Mouse (Mus musculus): Measurements from ENCODE around the gene Dgat2. TPM values are rescaled to one million over a fixed set of nuclear protein-coding genes. Genes with fewer than 3 reads are reported as not detected.

Gene Dgat2
- polyA plus RNA-seq, 1 experiment: 12.7 TPM

- TF ChIP-seq POLR2A (IDR thresholded peaks at IDR 0.05; ENCODE audit: borderline replicate concordance, extremely low read depth, insufficient read depth, insufficient read length, poor library complexity, severe bottlenecking) (no peak), CTCF (IDR thresholded peaks at IDR 0.05; ENCODE audit: borderline replicate concordance, extremely low read depth, insufficient read depth, insufficient read length) (no peak)
- no peak for DNase-seq (ENCODE audit: low read depth)
These were observed 48.6 kb downstream of the Dgat2 start for GRCm38 (mm10) chr7:99133811-99134402.

GRCm38 (mm10) chr7:99132597-99132996 lies 49.9 kb downstream of the Dgat2 start:
- DNase-seq (ENCODE audit: low read depth): no peak

DNA sequence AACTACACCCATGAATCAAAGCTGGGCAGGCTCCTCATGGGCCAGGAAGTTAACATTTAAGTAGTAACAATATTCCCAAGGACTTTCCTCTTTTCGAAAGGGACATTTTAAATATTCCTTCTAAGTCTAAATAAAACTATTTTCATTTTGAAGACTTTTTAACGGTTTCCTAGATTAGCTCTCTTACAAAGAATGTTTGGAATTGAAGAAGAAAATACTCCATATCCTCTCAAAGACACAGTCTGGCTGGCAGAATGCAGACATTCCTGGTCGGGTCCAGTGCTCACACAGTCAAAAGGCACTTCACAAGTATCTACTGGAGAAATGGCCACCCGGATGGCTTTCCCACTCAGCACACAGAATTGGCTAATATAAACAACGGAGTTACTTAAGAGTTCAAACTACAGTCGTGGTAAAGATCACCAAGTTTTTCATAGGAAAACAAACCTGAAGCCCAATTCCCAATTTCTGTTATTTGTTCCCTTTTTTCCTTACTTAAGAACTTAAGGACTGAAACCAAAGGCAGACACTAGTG lies 50.6 kb downstream of the Dgat2 start:
- no peak for TF ChIP-seq CTCF (IDR thresholded peaks at IDR 0.05; ENCODE audit: borderline replicate concordance, extremely low read depth, insufficient read depth, insufficient read length)
- no peak for TF ChIP-seq POLR2A (IDR thresholded peaks at IDR 0.05; ENCODE audit: borderline replicate concordance, extremely low read depth, insufficient read depth, insufficient read length, poor library complexity, severe bottlenecking)
- DNase-seq (ENCODE audit: low read depth): no peak

More at GRCm38 (mm10) chr7:99132597-99132996, 49.9 kb downstream of the Dgat2 start:
- TF ChIP-seq CTCF (IDR thresholded peaks at IDR 0.05; ENCODE audit: borderline replicate concordance, extremely low read depth, insufficient read depth, insufficient read length) (no peak), POLR2A (IDR thresholded peaks at IDR 0.05; ENCODE audit: borderline replicate concordance, extremely low read depth, insufficient read depth, insufficient read length, poor library complexity, severe bottlenecking) (no peak)

DNA sequence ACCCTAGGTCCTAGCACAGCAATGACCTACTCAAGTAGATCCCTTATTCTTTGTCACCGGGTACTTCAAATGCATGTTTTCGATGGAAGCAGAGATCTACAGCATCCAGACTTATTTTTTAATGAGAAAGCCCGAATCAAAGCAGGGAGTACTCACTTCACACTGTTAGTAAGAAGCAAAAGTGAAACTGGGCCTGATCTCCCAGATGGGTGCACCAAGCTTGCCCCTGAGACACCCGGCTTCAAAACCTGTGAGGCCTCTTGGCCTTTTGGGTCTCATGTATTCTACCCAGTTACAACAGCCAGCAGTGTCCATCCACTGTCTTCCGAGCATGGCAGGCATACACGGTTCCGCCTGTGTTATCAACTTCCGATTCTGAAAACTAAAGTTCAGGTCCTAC lies 53.6 kb downstream of the Dgat2 start:
- no peak for DNase-seq (ENCODE audit: low read depth)
- TF ChIP-seq POLR2A (IDR thresholded peaks at IDR 0.05; ENCODE audit: borderline replicate concordance, extremely low read depth, insufficient read depth, insufficient read length, poor library complexity, severe bottlenecking): no peak

- TF ChIP-seq CTCF (IDR thresholded peaks at IDR 0.05; ENCODE audit: borderline replicate concordance, extremely low read depth, insufficient read depth, insufficient read length) (no peak), POLR2A (IDR thresholded peaks at IDR 0.05; ENCODE audit: borderline replicate concordance, extremely low read depth, insufficient read depth, insufficient read length, poor library complexity, severe bottlenecking) (no peak)
- no peak for DNase-seq (ENCODE audit: low read depth)
These were observed 54.2 kb downstream of the Dgat2 start for GRCm38 (mm10) chr7:99128020-99128950.

DNA sequence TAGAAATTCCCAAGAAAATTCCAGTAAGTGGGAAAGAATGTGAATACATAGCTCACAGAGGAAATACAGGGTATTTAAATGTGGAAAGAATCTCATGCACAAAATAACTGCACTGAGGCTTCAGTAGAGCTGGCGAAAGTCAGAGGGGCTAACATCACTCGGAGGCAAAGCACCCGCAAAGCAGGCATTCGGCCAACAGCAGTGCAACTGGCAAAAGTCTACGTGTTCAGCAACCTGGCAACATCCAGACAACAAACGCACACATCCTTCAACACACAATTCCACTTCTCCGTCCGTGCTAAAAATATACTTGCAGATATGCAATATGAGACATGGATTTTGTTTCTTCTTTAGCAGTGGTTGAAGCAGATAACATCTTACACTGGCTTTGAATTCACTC lies 56.5 kb downstream of the Dgat2 start:
- DNase-seq (ENCODE audit: low read depth): peak; percentile 40
- no peak for TF ChIP-seq CTCF (IDR thresholded peaks at IDR 0.05; ENCODE audit: borderline replicate concordance, extremely low read depth, insufficient read depth, insufficient read length)
- TF ChIP-seq POLR2A (IDR thresholded peaks at IDR 0.05; ENCODE audit: borderline replicate concordance, extremely low read depth, insufficient read depth, insufficient read length, poor library complexity, severe bottlenecking): no peak

GRCm38 (mm10) chr7:99122651-99123050 lies 59.9 kb downstream of the Dgat2 start:
- TF ChIP-seq POLR2A (IDR thresholded peaks at IDR 0.05; ENCODE audit: borderline replicate concordance, extremely low read depth, insufficient read depth, insufficient read length, poor library complexity, severe bottlenecking) (no peak), CTCF (IDR thresholded peaks at IDR 0.05; ENCODE audit: borderline replicate concordance, extremely low read depth, insufficient read depth, insufficient read length) (no peak)
- DNase-seq (ENCODE audit: low read depth): no peak

GRCm38 (mm10) chr7:99120865-99121521 lies 61.5 kb downstream of the Dgat2 start:
- TF ChIP-seq CTCF (IDR thresholded peaks at IDR 0.05; ENCODE audit: borderline replicate concordance, extremely low read depth, insufficient read depth, insufficient read length) (no peak), POLR2A (IDR thresholded peaks at IDR 0.05; ENCODE audit: borderline replicate concordance, extremely low read depth, insufficient read depth, insufficient read length, poor library complexity, severe bottlenecking) (no peak)
- no peak for DNase-seq (ENCODE audit: low read depth)

- DNase-seq (ENCODE audit: low read depth): no peak
- TF ChIP-seq CTCF (IDR thresholded peaks at IDR 0.05; ENCODE audit: borderline replicate concordance, extremely low read depth, insufficient read depth, insufficient read length) (no peak), POLR2A (IDR thresholded peaks at IDR 0.05; ENCODE audit: borderline replicate concordance, extremely low read depth, insufficient read depth, insufficient read length, poor library complexity, severe bottlenecking) (no peak)
These were observed 62.4 kb downstream of the Dgat2 start for GRCm38 (mm10) chr7:99120082-99120481.

GRCm38 (mm10) chr7:99116781-99117180 lies 65.7 kb downstream of the Dgat2 start:
- DNase-seq (ENCODE audit: low read depth): no peak
- no peak for TF ChIP-seq CTCF (IDR thresholded peaks at IDR 0.05; ENCODE audit: borderline replicate concordance, extremely low read depth, insufficient read depth, insufficient read length)
- TF ChIP-seq POLR2A (IDR thresholded peaks at IDR 0.05; ENCODE audit: borderline replicate concordance, extremely low read depth, insufficient read depth, insufficient read length, poor library complexity, severe bottlenecking): no peak

Data from brain, embryonic 14.5 days (tissue).